Mouse (Mus musculus): Measurements from ENCODE around the gene Zfp11.
A peak's percentile ranks its signal among the peaks of the same experiment; 100 is the strongest.
"Not testable (repeated sequence)": the region's sequence is repeated elsewhere in the genome, so short reads cannot be mapped to it uniquely, and the experiment has no call there.

Zfp11 gene

GRCm38 (mm10) chr5:129670036-129670458 is at the start of gene Zfp11:
TSS of gene Zfp11 (minus strand) at chr5:129670099.
- DNase-seq (ENCODE audit: low spot score), result peak; percentile 77

- DNase-seq (ENCODE audit: low spot score), result no peak
Observed at GRCm38 (mm10) chr5:129717016-129717415, 47.1 kb upstream of the Zfp11 start.

- DNase-seq (ENCODE audit: low spot score), result peak; percentile 95
Observed at GRCm38 (mm10) chr5:129715326-129715861, 45.5 kb upstream of the Zfp11 start, which contains the start of gene Mrps17. TSS of gene Mrps17 (plus strand) at chr5:129715497.

- no peak for DNase-seq (ENCODE audit: low spot score)
Observed at GRCm38 (mm10) chr5:129708412-129708811, 38.5 kb upstream of the Zfp11 start, which contains the start of gene Sept14. TSS of gene Sept14 (minus strand) at chr5:129708512.

GRCm38 (mm10) chr5:129703368-129703767 is 33.5 kb upstream of the Zfp11 start:
- peak; percentile 82 for DNase-seq (ENCODE audit: low spot score)

GRCm38 (mm10) chr5:129701706-129702105 is 31.8 kb upstream of the Zfp11 start:
- DNase-seq (ENCODE audit: low spot score), result no peak

- peak; percentile 75 for DNase-seq (ENCODE audit: low spot score)
Observed at GRCm38 (mm10) chr5:129700506-129700905, 30.6 kb upstream of the Zfp11 start.

- DNase-seq (ENCODE audit: low spot score), result no peak
Observed at GRCm38 (mm10) chr5:129690528-129690927, 20.6 kb upstream of the Zfp11 start.

GRCm38 (mm10) chr5:129687621-129688020 is 17.7 kb upstream of the Zfp11 start:
- DNase-seq (ENCODE audit: low spot score), result no peak

GRCm38 (mm10) chr5:129685141-129685540 is 15.2 kb upstream of the Zfp11 start:
- not testable (repeated sequence) for DNase-seq (ENCODE audit: low spot score)

- DNase-seq (ENCODE audit: low spot score), result peak; percentile 10
Observed at GRCm38 (mm10) chr5:129669453-129670035, 355 bp downstream of the Zfp11 start.

GRCm38 (mm10) chr5:129667851-129668250 is 2.0 kb downstream of the Zfp11 start:
- no peak for DNase-seq (ENCODE audit: low spot score)

- no peak for DNase-seq (ENCODE audit: low spot score)
Observed at GRCm38 (mm10) chr5:129666271-129666909, 3.5 kb downstream of the Zfp11 start.

GRCm38 (mm10) chr5:129664090-129664489 is 5.8 kb downstream of the Zfp11 start:
- DNase-seq (ENCODE audit: low spot score), result no peak

- DNase-seq (ENCODE audit: low spot score), result no peak
Observed at GRCm38 (mm10) chr5:129657931-129658330, 12.0 kb downstream of the Zfp11 start.

GRCm38 (mm10) chr5:129657016-129657415 is 12.9 kb downstream of the Zfp11 start:
- no peak for DNase-seq (ENCODE audit: low spot score)

- DNase-seq (ENCODE audit: low spot score), result no peak
Observed at GRCm38 (mm10) chr5:129650858-129651257, 19.0 kb downstream of the Zfp11 start.

- not testable (repeated sequence) for DNase-seq (ENCODE audit: low spot score)
Observed at GRCm38 (mm10) chr5:129632270-129633250, 37.3 kb downstream of the Zfp11 start.

GRCm38 (mm10) chr5:129626586-129626985 is 43.3 kb downstream of the Zfp11 start:
- not testable (repeated sequence) for DNase-seq (ENCODE audit: low spot score)

GRCm38 (mm10) chr5:129626099-129626498 is 43.8 kb downstream of the Zfp11 start:
- no peak for DNase-seq (ENCODE audit: low spot score)

- no peak for DNase-seq (ENCODE audit: low spot score)
Observed at GRCm38 (mm10) chr5:129621361-129621760, 48.5 kb downstream of the Zfp11 start.

GRCm38 (mm10) chr5:129620600-129620999 is 49.3 kb downstream of the Zfp11 start:
- DNase-seq (ENCODE audit: low spot score), result not testable (repeated sequence)
